Mouse (Mus musculus) liver, postnatal 0 days (tissue): ENCODE results near the gene Tomm22. TPM values are rescaled to one million over a fixed set of nuclear protein-coding genes. Genes with fewer than 3 reads are reported as not detected.
A peak's percentile ranks its signal among the peaks of the same experiment; 100 is the strongest.

Experiments
- ATAC-seq: fragments of 200-750 bp; cut with Nextera tagmentation; 2 replicates; pipeline ENCODE4 v1.8.0; 2017; ENCODE audit warnings: mild to moderate bottlenecking, moderate library complexity
- DNase-seq: peaks from one replicate; pipeline ENCODE4 v3.0.0-alpha.2; 2016
- H3K27ac ChIP-seq: fragments of 300-500 bp; sonication (generic); 2 replicates; pipeline ENCODE4 v1.5.1; 2014; ENCODE audit warnings: antibody characterized with exemption, moderate library complexity, mild to moderate bottlenecking, low read depth
- H3K27me3 ChIP-seq: fragments of 300-500 bp; sonication (generic); 2 replicates; pipeline ENCODE4 v1.6.1; 2014; ENCODE audit warnings: low read length, control low read depth, mixed read lengths; ENCODE audit not compliant: insufficient read depth
- H3K36me3 ChIP-seq: fragments of 300-500 bp; sonication (generic); replicated peaks from 2 replicates; pipeline ENCODE4 v1.6.1; 2014; ENCODE audit warnings: mild to moderate bottlenecking, control low read depth, low read length, moderate library complexity, mixed read lengths; ENCODE audit not compliant: insufficient read depth
- H3K4me1 ChIP-seq: fragments of 300-500 bp; sonication (generic); 2 replicates; pipeline ENCODE4 v1.6.1; 2014; ENCODE audit warnings: antibody characterized with exemption, mild to moderate bottlenecking, control low read depth; ENCODE audit not compliant: insufficient read depth
- H3K4me2 ChIP-seq: fragments of 300-500 bp; sonication (generic); 2 replicates; pipeline ENCODE4 v1.6.1; 2014; ENCODE audit warnings: low read depth, mild to moderate bottlenecking, low read length, moderate library complexity, mixed read lengths
- H3K4me3 ChIP-seq: fragments of 300-500 bp; sonication (generic); 2 replicates; pipeline ENCODE4 v1.5.1; 2014; ENCODE audit warnings: low read depth, low read length
- H3K9ac ChIP-seq: fragments of 300-500 bp; sonication (generic); replicated peaks from 2 replicates; pipeline ENCODE4 v1.6.1; 2014; ENCODE audit warnings: mild to moderate bottlenecking, moderate library complexity
- H3K9me3 ChIP-seq: fragments of 300-500 bp; sonication (generic); 2 replicates; pipeline ENCODE4 v1.6.1; 2016; ENCODE audit warnings: mild to moderate bottlenecking, control low read depth, low read length, mixed read lengths
- CTCF ChIP-seq: sonication (generic); IDR thresholded peaks from 2 replicates; pipeline ENCODE4 v1.5.1; 2016; ENCODE audit warnings: antibody characterized with exemption, low read depth
- EP300 ChIP-seq: IDR thresholded peaks from 2 replicates; pipeline ENCODE4 v1.6.1; 2016; ENCODE audit warnings: antibody characterized with exemption, low read depth, mild to moderate bottlenecking
- WGBS: fragments of 180-500 bp; shearing (Covaris S2); extraction: QIAGEN DNeasy Blood & Tissue Kit; methylation state at CpG from one replicate; pipeline ENCODE4 v1.1.7; 2014; ENCODE audit not compliant: insufficient replicate concordance; 5-methylcytosine and 5-hydroxymethylcytosine counted together
- polyA plus RNA-seq: library from polyadenylated mRNA; unstranded; fragments of >200 nt; fragmentation: Nextera tagmentation; extraction: Ambion mirVana; gene quantifications from 2 replicates; pipeline ENCODE4 v1.2.1, GENCODE M21; 2015

Tomm22 gene
- polyA plus RNA-seq, 1 experiment from 2014 or later = 123 TPM

- Histone ChIP-seq H3K4me3 (peak overlapping the region; percentile 93), H3K4me1 (peaks cover 70% of the 10 kb centered on the region), H3K36me3 (peaks cover 19% of the 10 kb centered on the region), H3K9ac (peak overlapping the region; percentile 93), H3K27me3 (no peaks in the 10 kb centered on the region), H3K9me3 (no peaks in the 10 kb centered on the region), H3K4me2 (peak overlapping the region; percentile 99), H3K27ac (peak overlapping the region; percentile 44; the same call in 1 of the 2 replicates)
- 75% methylated on average over 5 of the region's 5 CpGs for WGBS
- DNase-seq (no peak), ATAC-seq (no peak)
- TF ChIP-seq EP300 = no peak
Observed at GRCm38 (mm10) chr15:79692334-79692733, 21.7 kb downstream of the Tomm22 start.

- WGBS = 22% methylated on average over 11 of the region's 11 CpGs
- peaks cover 19% of the 10 kb centered on the region for H3K36me3 ChIP-seq
- ATAC-seq (no peak), DNase-seq (peak; percentile 48)
- H3K9ac ChIP-seq = peak overlapping the region; percentile 67
- no peak for TF ChIP-seq EP300
- TF ChIP-seq CTCF = no peak
- H3K4me1 ChIP-seq = peaks cover 72% of the 10 kb centered on the region
- no peaks in the 10 kb centered on the region for H3K27me3 ChIP-seq
- H3K4me2 ChIP-seq = peak overlapping the region; percentile 99
- peak overlapping the region; percentile 88 for H3K27ac ChIP-seq
- H3K9me3 ChIP-seq = no peaks in the 10 kb centered on the region
- H3K4me3 ChIP-seq = peak overlapping the region; percentile 93
Observed at GRCm38 (mm10) chr15:79693740-79694139, 23.1 kb downstream of the Tomm22 start.

- no peak for ATAC-seq
- peak overlapping the region; percentile 93 for H3K4me3 ChIP-seq
- 33% methylated on average over 4 of the region's 4 CpGs for WGBS
- H3K4me1 ChIP-seq = peaks cover 67% of the 10 kb centered on the region
- no peaks in the 10 kb centered on the region for H3K27me3 ChIP-seq
- peak overlapping the region; percentile 88 for H3K27ac ChIP-seq
- DNase-seq = peak; percentile 48
- peak; percentile 76 for TF ChIP-seq EP300
- TF ChIP-seq CTCF = no peak
- H3K36me3 ChIP-seq = peaks cover 24% of the 10 kb centered on the region
- no peaks in the 10 kb centered on the region for H3K9me3 ChIP-seq
- peak overlapping the region; percentile 99 for H3K4me2 ChIP-seq
- H3K9ac ChIP-seq = peak overlapping the region; percentile 67
Observed at GRCm38 (mm10) chr15:79694512-79694911, 23.9 kb downstream of the Tomm22 start.

GRCm38 (mm10) chr15:79695516-79695915 lies 24.9 kb downstream of the Tomm22 start:
- Histone ChIP-seq H3K9ac (no peak overlapping the region), H3K27me3 (no peaks in the 10 kb centered on the region), H3K4me1 (peaks cover 61% of the 10 kb centered on the region), H3K4me3 (peak overlapping the region; percentile 93; the same call in 1 of the 2 replicates), H3K27ac (peak overlapping the region; percentile 88), H3K4me2 (peak overlapping the region; percentile 99), H3K36me3 (peaks cover 24% of the 10 kb centered on the region), H3K9me3 (no peaks in the 10 kb centered on the region)
- DNase-seq (no peak), ATAC-seq (0 out of 2 replicates have a peak, but pooled peaks have one; percentile 1)
- WGBS = 28% methylated on average over 3 of the region's 3 CpGs
- no peak for TF ChIP-seq CTCF
- TF ChIP-seq EP300 = peak; percentile 86

GRCm38 (mm10) chr15:79696508-79696907 lies 25.8 kb downstream of the Tomm22 start:
- TF ChIP-seq CTCF = no peak
- no peak for TF ChIP-seq EP300
- peaks cover 58% of the 10 kb centered on the region for H3K4me1 ChIP-seq
- no peaks in the 10 kb centered on the region for H3K27me3 ChIP-seq
- DNase-seq (no peak), ATAC-seq (no peak)
- H3K4me2 ChIP-seq = peak overlapping the region; percentile 19; the same call in 1 of the 2 replicates
- H3K4me3 ChIP-seq = no peak overlapping the region
- no peaks in the 10 kb centered on the region for H3K9me3 ChIP-seq
- WGBS = 89% methylated on average over 2 of the region's 2 CpGs
- no peak overlapping the region for H3K9ac ChIP-seq
- H3K36me3 ChIP-seq = peaks cover 24% of the 10 kb centered on the region
- no peak overlapping the region for H3K27ac ChIP-seq

- Histone ChIP-seq H3K9ac (0 out of 2 replicates have a peak overlapping the region, but pooled peaks have one; percentile 26), H3K27ac (no peak overlapping the region), H3K36me3 (peaks cover 24% of the 10 kb centered on the region), H3K4me1 (peaks cover 52% of the 10 kb centered on the region), H3K4me2 (peak overlapping the region; percentile 19; the same call in 1 of the 2 replicates), H3K9me3 (no peaks in the 10 kb centered on the region), H3K27me3 (no peaks in the 10 kb centered on the region), H3K4me3 (no peak overlapping the region)
- TF ChIP-seq CTCF (no peak), EP300 (no peak)
- ATAC-seq (no peak), DNase-seq (no peak)
- 76% methylated on average over 6 of the region's 6 CpGs for WGBS
Observed at GRCm38 (mm10) chr15:79697011-79697410, 26.4 kb downstream of the Tomm22 start.
